Mouse (Mus musculus) testis, postnatal 10 days (tissue): ENCODE measurements around the gene Cntnap2.
A peak's percentile ranks its signal among the peaks of the same experiment; 100 is the strongest.

Experiments used
- DNase-seq: peaks from one replicate; pipeline ENCODE4 v3.0.0; 2021; ENCODE audit warnings: low spot score

Gene Cntnap2

DNA sequence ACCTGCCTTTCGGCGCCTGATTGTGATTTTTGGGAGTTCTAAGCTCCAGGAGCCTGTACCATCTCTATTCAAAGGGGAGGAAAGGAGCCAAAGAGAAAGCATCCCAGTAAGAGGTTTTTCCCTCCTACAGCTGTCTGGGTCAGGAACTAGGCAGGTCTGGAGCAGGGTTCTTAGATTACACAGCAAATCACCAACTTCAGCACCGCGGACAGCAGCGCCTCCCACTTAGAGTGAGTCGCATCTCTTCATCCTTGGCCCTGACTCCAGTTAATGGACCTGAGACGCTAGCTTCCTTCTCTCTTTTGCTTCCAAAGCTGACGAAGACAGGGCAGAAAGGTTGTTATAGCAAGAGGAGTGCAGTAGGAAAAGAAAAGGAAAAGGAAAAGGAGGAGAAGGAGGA, at the start of gene Cntnap2:
Gene Cntnap2 (plus strand): TSS at position 267 of the 400 bp plus-strand sequence.
- peak; percentile 85 for DNase-seq

DNA sequence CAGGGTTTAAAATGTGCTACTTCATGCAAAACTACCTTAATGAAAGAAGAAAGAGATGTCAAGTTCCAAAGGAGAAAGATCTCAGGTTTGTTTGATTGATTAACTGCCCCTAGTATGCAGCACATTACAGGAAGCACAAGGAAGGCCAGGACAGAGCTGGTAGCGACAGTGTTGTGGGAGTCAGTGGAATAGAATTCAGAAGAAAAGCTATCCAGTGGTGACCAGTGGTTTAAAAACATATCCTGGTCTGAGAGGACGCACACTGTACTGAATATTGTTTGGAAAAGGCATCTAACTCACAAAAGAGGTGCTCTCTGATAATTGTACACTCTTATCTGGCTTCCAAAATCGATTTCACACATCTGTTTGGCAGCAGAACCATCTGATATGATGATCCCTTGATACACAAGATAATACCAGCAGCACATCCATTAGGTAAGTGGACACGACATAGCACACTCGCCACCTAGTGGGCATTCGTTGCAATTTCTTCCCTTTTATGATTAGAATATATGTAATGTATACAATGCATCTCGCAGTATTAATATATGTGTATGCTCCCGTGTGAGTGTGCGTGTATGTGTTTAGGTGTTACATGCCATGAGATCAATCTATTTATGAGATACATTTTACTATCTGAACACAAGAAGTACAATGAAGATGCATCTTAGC, 33.0 kb upstream of the Cntnap2 start:
- peak; percentile 41 for DNase-seq

DNA sequence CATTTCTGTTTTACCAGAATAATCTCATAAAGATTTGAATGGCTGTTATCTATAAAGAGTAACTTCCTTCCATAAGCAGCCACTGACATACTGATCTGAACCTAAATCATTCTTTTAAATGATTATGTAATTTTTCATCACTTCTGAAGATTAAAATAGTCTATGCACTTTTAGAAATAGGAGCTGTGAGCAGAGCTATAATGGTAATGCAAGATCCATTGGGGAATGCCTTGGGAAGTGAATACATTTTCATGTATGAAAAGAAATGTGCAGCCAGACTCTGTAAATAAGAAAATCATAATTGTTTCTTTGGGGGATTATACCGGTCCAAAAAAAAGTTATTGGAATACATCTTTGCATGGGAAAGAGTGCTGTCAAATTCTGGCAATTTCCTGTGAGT, 19.7 kb upstream of the Cntnap2 start:
- DNase-seq: no peak

DNA sequence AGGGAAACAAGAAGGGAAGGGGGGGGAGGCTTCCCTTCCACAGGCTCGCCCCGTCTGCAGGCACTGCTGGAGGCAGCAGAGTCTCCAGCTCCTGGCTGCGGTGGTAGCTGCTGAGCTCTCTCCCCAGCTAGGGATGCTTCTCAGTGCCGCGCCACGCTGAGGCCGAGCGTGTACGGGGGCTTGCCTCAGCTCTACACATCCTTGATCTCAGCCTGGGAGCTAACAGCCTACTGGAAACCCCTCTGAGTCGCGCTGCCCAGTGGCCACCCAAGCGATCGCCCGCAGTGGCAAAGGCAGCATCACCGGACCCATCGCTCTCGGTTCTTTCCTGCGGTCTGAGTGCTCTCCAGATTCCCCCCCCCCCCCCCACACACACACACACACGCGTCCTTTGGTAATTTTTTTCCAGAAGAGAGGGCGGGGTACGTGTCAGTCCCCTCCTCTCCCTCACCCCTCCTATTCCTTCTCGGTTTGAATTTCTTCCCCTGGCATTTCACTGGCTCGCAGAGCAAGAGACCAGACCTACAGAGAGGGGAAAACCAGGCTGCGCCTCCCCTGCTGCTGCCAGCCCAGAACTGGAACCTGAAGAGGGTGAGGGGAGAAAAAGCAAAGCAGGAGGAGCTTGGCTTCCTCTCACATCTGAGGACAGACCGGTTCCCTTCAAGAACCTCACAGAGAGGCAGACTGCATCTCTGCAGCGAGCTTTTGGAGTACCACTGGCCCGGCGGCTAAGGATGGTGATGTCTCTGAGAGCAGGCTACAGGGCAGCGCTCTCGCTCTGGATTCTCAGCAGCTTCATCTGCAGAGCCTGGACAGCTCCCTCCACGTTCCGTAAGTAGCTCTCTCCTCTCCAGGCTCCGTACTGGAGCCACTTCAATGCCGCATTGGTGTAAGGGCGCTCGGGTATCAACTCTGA, 657 bp downstream of the Cntnap2 start:
- peak; percentile 39 for DNase-seq

DNA sequence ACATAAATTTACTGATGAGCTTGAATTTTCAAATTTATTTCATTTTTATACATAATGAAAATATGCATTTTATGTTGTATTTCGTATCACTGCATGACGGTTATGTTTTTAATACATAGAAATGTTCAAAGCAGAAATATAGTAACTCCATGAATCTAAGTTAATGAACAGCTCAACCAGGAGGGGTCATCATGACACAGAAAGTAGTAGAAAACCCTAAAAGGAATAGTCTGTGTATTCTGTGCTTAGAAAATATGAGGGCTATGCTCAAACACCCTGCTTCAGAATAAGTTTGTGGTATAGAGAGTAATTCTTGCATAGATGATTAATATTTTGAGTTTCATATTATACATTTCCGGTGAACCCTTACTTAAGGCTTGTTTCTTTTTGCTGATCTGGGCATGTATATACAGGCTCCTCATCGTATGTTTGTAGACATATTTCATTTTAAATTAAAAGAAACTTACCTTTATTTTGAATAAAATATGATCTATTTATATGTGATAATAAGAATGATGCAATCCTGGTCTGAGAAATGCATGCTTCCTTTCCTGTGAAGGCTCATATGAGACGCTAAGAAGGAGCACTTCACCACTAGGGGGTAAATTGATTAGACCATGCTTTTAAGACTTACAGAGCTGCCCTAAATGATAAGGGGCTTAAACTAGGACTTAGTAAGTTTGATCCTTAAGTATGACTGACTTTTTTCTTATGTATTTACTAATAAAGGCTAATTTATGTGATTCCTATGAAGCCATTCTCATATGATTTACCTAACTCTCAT, 3.2 kb downstream of the Cntnap2 start:
- DNase-seq: no peak

DNA sequence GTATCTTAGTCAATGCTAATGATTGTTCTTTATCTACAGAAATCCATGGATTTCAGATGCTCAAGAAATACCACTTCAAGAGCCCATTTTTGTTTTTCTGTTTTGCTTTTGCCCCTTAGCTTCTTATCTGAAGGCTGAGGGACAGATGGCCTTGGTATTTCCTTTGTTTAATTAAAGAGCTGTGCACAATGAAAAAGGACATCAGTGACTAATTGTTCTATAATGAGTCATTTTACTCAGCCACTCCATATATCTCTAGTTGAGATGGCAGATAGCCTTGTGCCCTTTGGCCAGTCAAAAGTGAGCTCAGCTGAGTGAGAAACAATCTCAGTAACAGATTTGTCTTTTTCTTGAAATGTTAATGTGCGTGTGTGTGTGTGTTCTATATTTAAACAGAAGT, 29.1 kb downstream of the Cntnap2 start:
- DNase-seq: no peak

DNA sequence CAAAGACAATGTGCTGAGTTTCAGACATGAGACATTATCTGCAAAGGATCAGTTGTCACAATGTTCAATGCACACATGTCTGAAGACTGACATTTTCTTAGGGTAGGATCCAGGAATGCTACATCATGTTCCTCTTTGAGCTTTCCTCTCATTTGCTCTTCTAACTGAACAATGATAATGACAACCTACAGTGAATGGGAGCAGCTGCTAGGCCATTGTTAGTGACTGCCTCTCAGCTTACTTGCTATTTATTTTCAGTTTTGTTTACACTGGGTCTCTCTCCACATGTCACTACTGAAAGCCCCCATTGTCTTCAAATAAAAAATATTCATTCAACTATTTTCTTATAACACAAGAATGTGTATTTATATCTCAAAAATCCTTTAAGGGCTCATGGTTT, 54.5 kb downstream of the Cntnap2 start:
- no peak for DNase-seq

DNA sequence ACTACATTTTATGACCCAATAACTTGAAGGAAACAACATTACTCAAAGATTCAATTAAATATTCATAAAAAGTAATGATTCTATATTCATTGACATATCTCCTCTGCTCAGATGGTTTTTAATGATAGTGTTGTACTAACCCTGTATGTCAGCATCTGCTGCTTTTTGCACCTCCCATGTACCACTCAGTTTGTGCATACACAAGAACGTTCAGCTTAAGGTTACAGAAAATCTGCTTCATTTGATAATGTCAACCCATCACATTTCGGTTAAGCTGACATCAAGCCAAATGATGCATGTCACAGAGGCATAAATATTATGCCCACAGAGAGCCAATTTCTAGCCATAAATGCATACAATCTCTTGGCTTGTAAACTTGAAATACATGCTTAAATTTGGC, 85.7 kb downstream of the Cntnap2 start:
- no peak for DNase-seq

DNA sequence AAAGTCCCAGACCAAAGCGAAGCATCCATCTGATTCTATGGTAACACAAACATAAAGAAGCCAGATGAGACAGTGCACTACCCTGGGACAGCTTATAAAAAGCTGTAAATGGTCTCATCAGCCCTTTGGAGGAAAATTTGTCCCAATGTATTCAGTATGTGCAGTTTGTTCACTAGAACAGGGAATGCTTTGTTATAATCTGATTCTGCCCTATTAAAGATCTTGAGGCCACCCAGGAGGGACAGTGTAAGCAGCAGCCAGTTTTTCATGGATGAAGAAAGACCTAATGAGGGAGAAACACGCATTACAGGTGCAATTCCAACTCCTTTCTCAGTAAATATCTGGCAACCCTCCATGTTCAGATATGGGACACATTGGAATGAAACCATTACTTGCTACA, 145.9 kb downstream of the Cntnap2 start:
- DNase-seq: no peak

DNA sequence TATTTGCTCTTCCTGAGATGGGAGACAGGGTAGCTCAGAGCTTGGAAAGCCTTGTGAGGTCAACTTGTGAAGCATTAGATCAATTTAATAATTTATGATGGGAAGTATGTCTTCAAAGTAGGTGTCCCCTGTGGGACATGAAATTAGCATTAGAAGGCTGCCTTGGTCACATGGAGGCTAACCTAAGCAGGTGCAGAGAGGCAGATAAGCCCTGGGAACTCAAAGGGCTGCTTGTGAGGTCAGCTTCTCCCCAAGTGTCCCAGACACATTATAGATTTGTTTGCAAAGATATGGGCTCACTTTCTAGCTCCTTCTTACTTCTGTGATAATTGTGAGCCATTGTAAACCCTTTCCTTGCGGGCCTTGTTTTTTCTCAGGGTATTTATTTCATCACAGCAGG, 155.2 kb downstream of the Cntnap2 start:
- no peak for DNase-seq

DNA sequence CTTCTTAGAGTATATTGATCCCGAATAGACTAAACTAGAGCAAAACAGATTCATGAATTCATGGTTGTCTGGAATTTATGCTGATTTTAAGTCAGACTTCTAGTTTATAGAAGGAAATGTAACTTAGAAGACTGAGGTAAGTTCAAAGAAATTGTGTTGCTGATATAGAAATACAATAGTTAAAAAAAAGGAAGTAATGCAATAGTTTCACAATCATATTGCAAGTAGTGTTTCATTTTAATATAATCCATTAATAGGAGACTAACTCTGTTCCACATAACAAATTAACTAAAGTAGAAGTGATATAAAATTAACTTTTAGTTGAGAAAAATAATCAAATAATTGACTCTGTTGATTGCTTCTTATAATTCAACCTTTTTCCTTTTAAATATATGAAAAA, 169.8 kb downstream of the Cntnap2 start:
- DNase-seq: no peak

DNA sequence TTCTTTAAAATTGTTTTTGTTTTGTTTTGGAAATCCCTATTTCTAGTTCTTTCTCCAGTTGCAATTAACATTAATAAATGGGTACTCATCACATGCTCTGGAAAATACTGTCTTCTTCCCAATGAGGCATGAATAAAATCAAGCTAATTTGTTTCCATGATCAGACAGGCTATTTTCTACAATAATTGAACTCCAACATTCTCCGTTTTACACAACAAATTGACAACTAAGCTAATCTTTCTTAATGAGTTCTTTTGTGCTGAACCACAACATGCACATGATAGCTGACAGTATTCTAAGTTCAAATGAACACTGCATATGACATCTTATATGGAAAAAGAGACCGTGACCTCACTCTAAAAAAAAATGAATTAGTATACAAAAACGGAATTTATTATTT, 173.4 kb downstream of the Cntnap2 start:
- DNase-seq: no peak

DNA sequence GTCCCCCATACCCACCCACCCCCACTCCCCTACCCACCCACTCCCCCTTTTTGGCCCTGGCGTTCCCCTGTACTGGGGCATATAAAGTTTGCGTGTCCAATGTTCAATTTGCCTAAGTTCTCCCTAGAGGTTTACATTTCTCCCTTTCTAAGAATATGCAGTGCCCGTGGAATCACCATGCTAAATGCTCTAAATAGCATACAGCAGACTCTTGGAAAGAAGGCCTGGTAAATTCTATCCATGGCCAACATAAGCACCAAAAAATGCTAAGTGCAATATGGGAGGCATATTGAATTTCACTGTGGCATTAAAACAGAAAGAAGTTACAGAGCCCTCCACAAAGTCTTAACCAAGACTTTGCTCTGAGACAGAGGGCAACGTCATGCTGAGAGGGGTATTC, 177.4 kb downstream of the Cntnap2 start:
- no peak for DNase-seq

DNA sequence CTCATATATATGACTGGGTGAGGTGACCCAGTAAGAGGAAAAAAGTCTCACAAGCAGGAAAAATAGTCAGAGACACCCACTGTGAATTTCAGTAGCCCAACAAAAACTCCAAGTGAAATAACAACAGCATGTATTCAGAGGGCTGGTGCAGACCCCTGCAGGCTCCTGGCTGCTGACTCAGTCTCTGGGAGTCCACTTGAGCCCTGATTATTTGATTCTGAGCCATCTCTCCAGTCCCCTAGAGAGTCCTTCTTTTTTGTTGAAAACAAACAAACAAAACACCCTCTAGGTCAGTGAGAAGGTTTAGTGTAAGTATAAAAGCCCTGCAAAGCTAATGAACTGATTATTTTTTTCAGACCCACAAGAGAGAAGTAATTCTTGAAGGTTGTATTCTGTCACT, 179.0 kb downstream of the Cntnap2 start:
- no peak for DNase-seq

DNA sequence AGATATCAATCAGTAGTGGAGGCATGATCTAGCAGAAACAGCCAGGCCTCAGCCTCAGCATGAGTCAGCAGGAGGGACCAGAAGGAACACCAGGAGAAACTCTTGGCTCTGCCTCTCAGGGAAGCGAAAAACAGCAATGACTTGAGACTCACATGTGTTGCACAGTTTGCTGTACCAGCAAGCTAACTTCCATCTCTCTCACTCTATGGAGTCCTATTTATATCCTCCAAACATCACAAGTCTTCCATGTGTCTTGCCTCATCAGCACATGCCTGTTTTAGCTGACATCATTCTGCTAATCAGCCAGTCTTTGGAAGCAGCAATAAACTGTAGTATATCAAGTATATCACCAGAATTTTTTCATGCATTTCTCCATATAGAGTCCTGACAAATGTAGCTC, 182.1 kb downstream of the Cntnap2 start:
- DNase-seq: no peak

DNA sequence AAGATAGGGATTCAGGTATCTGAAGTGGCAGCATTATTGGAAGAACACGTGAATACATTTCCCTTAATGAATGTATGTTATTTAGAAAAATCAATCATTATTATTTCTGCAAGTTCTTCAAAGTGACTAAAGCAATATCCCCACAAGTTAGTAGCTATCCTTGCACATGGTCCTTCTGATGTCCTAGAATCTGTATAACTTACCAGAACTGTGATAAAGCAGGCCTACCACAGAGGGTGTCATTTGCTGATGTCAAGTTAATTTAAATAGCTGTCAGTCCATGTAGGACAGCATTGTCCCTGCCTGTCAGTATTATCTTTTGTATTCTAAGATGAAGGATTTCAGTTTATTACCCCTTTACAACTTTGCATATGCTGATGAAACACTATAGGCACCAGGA, 185.5 kb downstream of the Cntnap2 start:
- no peak for DNase-seq

DNA sequence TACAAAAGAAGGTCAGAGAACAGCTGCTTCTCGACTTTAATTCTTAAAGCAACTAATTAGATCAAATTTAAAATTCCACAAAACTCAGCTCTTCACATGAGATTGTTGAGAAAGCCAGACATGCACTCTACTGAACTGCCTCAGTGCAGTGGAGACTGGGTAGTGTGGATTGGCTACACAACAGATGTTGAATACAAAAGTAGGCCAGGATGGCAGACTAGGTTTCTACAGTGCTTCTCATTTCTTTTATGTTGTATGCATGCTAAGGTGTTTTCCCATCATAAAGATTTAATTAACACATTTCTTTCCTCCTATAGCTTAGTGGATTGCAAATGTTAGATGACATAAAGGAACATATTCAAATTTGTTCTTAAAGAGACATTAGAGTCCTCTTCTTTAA, 198.9 kb downstream of the Cntnap2 start:
- no peak for DNase-seq

DNA sequence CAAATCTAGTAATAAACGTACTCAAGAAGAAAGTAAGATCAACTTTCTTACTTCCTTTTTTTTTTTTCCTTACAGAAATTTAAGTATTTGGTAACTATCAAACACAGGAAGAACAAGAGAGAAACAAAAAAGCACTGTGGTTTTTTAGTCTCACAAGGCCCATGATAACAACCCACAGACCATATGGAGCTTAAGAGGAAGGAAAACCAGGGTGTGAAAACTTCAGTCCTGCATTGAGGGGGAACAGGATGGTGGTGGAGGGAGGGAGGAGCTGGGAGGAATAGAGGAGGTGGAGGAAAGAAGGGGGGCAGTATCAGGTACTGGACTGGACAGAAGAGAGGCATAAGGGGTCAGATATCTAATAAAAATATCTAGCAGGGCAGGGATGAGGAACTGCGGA, 212.4 kb downstream of the Cntnap2 start:
- DNase-seq: no peak

DNA sequence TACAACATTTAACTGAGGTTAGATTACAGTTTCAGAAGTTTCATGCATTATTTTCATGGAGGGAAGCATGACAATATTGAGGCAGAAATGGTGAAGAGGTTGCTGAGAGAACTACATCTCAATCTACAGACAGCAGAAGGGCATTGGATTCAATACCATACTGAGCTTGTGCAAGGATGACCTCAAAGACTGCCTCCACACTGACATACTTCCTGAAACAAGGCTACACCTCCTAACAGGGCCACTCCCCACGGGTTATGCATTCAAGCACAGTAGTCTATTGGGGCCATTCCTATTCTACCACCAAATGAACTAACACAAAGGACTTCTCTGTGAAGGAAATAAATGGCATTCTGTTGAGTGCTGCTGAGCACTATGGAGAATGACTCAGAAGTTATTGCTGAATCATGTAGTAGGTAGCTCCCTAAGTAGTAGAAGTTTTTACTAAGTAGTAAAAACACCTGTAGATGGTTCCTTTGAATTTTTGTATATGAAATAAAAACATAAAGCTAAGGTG, 214.2 kb downstream of the Cntnap2 start:
- no peak for DNase-seq

DNA sequence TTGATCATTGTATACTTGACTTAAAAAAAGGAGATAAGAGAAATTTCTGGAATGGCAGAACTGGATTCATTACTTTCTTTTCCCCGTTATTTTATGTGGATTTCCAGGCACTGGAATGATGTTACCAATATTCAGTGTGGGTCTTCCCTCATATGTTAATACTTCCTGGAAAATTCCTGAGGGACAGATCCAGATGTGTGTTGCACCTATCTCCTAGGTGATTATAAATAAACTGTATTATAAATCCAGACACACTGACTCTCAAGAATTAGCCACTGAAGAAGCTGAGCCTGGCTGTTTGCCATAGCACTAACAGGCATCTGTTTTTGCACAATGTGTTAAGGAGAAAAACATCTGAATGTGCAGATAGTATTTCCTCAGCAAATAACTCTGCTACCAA, 231.0 kb downstream of the Cntnap2 start:
- no peak for DNase-seq

DNA sequence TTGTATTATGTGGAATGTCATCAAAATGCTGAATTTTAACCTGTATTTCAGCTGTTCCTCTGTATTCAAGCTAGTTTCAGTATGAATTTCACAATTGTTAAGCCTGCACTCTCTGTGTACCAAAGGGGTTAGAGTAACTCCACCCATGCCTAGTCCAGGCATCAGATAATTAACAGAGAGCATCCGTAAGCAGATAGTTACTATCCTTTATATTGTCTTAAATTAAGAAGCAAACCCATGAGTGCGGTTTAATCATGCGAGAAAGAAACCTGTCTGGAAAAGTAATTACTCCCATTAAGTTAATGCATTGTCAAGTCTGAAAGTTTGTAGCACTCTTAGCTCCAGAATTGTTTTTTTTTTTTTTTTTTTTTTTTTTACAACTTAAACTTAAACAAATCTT, 258.3 kb downstream of the Cntnap2 start:
- DNase-seq: no peak

DNA sequence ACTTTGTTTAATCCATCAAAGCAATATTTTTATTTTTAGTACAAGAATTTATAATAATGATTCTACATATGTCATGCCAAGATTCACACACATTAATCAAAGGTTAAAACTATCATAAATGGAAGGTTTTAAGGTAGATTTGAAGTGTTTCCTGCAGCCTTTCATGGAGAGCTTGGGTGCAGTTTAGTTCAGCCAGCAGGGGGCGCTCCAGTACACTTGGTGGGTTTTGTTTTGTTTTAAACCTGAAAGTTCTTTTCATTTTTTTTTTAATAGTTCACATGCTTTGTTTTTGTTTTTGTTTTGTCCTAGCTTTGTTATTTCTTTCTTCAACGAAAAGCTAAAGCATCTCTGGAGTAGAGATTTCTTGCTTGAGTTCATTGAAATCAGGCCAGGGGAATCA, 264.3 kb downstream of the Cntnap2 start:
- peak; percentile 84 for DNase-seq
